Mouse (Mus musculus) intestine, embryonic 14.5 days (tissue): ENCODE data around the gene Ubr1. TPM values are rescaled to one million over a fixed set of nuclear protein-coding genes. Genes with fewer than 3 reads are reported as not detected.

Experiments used
- ATAC-seq: fragments of 200-750 bp; cut with Nextera tagmentation; replicated peaks from 2 replicates; pipeline ENCODE4 v1.8.0; 2017; ENCODE audit warnings: low read depth, moderate number of reproducible peaks, moderate TSS enrichment, moderate library complexity; ENCODE audit not compliant: low FRiP score, low TSS enrichment
- DNase-seq: peaks from one replicate; pipeline ENCODE4 v3.0.0-alpha.2; 2018; ENCODE audit warnings: low spot score
- H3K27ac ChIP-seq: fragments of 300-500 bp; sonication (generic); 2 replicates; pipeline ENCODE4 v1.5.1; 2014; ENCODE audit warnings: low read depth, mild to moderate bottlenecking, control low read depth
- H3K27me3 ChIP-seq: fragments of 300-500 bp; sonication (generic); replicated peaks from 2 replicates; pipeline ENCODE4 v1.6.1; 2014; ENCODE audit warnings: low read length, control low read depth; ENCODE audit not compliant: control insufficient read depth, insufficient read depth
- H3K36me3 ChIP-seq: fragments of 300-500 bp; sonication (generic); 2 replicates; pipeline ENCODE4 v1.6.1; 2014; ENCODE audit warnings: low read length, control low read depth; ENCODE audit not compliant: control insufficient read depth, insufficient read depth
- H3K4me1 ChIP-seq: fragments of 300-500 bp; sonication (generic); replicated peaks from 2 replicates; pipeline ENCODE4 v1.6.1; 2014; ENCODE audit warnings: low read length, control low read depth, mixed read lengths; ENCODE audit not compliant: control insufficient read depth, insufficient read depth
- H3K4me2 ChIP-seq: fragments of 300-500 bp; sonication (generic); 2 replicates; pipeline ENCODE4 v1.6.1; 2014; ENCODE audit warnings: low read length
- H3K4me3 ChIP-seq: fragments of 300-500 bp; sonication (generic); 2 replicates; pipeline ENCODE4 v1.5.1; 2014; ENCODE audit warnings: low read depth, low read length, control low read depth, mixed read lengths
- H3K9ac ChIP-seq: fragments of 300-500 bp; sonication (generic); 2 replicates; pipeline ENCODE4 v1.6.1; 2014; ENCODE audit warnings: mild to moderate bottlenecking, low read length
- H3K9me3 ChIP-seq: fragments of 300-500 bp; sonication (generic); 2 replicates; pipeline ENCODE4 v1.6.1; 2016; ENCODE audit warnings: low read length, control low read depth; ENCODE audit not compliant: control insufficient read depth
- WGBS: fragments of 180-500 bp; shearing (Covaris S2); extraction: QIAGEN DNeasy Blood & Tissue Kit; methylation state at CpG from one replicate; pipeline ENCODE4 v1.1.7; 2014; 5-methylcytosine and 5-hydroxymethylcytosine counted together
- polyA plus RNA-seq: library from polyadenylated mRNA; unstranded; fragments of >200 nt; fragmentation: Nextera tagmentation; extraction: Ambion mirVana; gene quantifications from 2 replicates; pipeline ENCODE4 v1.2.1, GENCODE M21; 2014

The Ubr1 gene
- polyA plus RNA-seq, 1 experiment from 2014 or later = 22.3 TPM

DNA sequence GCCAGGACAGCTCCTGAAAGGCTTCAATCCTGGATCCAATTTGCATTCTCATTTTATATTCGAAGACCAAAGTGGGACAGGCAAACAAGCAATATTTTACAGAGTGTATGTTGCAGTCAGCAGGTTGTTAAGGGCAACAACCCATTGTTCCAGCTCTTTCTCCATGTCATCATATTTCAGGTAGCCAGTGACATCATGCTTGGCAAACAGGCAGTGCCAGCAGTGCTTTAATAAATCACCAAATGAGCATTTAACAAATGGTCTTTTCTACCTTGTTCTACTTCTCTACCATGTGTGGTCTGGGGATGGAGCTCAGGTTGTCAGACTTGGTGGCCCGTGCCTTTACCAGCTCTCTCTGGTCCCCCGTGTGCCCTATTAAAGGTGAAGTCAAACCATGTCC lies 112.4 kb downstream of the Ubr1 start:
- no peak overlapping the region for H3K27ac ChIP-seq
- WGBS = 89% methylated on average over 3 of the region's 3 CpGs
- H3K4me2 ChIP-seq = no peak overlapping the region
- H3K4me3 ChIP-seq = no peak overlapping the region
- H3K9me3 ChIP-seq = no peaks in the 10 kb centered on the region
- no peak for DNase-seq
- H3K9ac ChIP-seq = no peak overlapping the region
- peaks cover 28% of the 10 kb centered on the region for H3K36me3 ChIP-seq
- ATAC-seq = no peak
- no peaks in the 10 kb centered on the region for H3K27me3 ChIP-seq
- H3K4me1 ChIP-seq = no peaks in the 10 kb centered on the region

GRCm38 (mm10) chr2:120853151-120853550 lies 117.4 kb downstream of the Ubr1 start:
- H3K9me3 ChIP-seq = no peaks in the 10 kb centered on the region
- no peak for ATAC-seq
- no peak overlapping the region for H3K4me3 ChIP-seq
- 79% methylated on average over 3 of the region's 3 CpGs for WGBS
- DNase-seq = no peak
- no peak overlapping the region for H3K27ac ChIP-seq
- no peak overlapping the region for H3K9ac ChIP-seq
- H3K4me1 ChIP-seq = peaks cover 7% of the 10 kb centered on the region; the same call in 1 of the 2 replicates
- no peaks in the 10 kb centered on the region for H3K36me3 ChIP-seq
- H3K4me2 ChIP-seq = no peak overlapping the region
- no peaks in the 10 kb centered on the region for H3K27me3 ChIP-seq

DNA sequence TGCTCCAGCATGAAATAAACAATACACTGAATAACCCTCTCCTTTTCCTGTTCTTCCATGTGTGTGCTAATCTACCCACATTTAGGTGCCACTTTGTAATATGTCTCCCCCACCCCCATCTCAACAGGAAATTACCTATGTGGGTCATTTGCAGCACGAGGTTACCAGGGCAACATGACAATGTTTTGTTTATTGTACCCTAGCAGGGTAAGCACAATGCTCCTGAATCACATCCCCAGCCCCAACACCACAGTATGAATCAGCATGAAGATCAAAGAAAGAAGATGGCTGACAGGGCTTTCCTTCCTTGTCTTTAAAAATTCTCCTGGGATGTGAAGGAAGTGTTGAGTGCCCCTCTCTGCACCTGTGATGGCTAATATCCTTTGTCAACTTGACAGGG lies 117.9 kb downstream of the Ubr1 start:
- H3K9me3 ChIP-seq = no peaks in the 10 kb centered on the region
- DNase-seq = no peak
- H3K36me3 ChIP-seq = no peaks in the 10 kb centered on the region
- 16% methylated on average over 1 of the region's 1 CpGs for WGBS
- no peaks in the 10 kb centered on the region for H3K27me3 ChIP-seq
- H3K4me3 ChIP-seq = no peak overlapping the region
- H3K4me1 ChIP-seq = peaks cover 7% of the 10 kb centered on the region; the same call in 1 of the 2 replicates
- no peak overlapping the region for H3K4me2 ChIP-seq
- H3K9ac ChIP-seq = no peak overlapping the region
- H3K27ac ChIP-seq = no peak overlapping the region
- no peak for ATAC-seq

DNA sequence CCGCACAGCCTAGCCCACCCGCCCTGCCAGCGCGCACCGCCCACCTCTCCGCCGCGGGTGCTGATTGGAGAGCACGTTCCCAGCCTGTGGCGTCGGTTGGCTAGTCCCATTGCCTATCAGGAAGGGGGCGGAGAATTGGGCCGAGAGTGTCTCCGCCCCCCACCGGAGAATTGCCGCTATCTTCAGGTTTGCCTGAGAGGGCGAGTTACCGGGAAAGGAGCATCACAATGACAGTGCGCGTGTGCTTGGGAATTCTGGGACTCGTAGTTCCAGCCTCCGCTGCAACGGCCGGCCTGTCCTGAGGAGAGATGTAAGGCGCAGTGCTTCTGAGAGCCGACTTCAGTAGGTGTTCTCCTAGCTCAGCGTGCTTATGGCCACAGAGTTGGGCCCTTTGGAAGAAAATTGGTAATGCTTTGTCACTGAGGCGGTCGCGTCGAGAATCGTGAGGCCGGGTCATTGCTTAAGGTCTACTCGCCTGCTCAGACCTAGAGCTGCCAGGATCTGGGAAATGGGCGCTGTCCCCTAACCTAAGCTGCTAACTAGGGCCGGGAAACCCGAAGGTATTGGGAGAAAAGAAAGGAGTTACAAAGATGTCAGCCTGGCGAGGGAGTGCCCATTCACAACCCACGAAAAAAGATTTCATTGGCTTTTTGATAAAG lies 120.0 kb downstream of the Ubr1 start, which contains the start of gene Ttbk2:
TSS of gene Ttbk2 (minus strand) at position 181 of the 659 bp plus-strand sequence.
- Histone ChIP-seq H3K9ac (peak within 1 kb of the TSS; percentile 71), H3K36me3 (no peaks in the 10 kb centered on the region), H3K4me1 (peaks cover 7% of the 10 kb centered on the region; the same call in 1 of the 2 replicates), H3K4me2 (peak within 1 kb of the TSS; percentile 88), H3K4me3 (peak within 1 kb of the TSS; percentile 88), H3K27ac (no peak within 1 kb of the TSS), H3K9me3 (no peaks in the 10 kb centered on the region), H3K27me3 (no peaks in the 10 kb centered on the region)
- 1% methylated on average over 39 of the region's 39 CpGs for WGBS
- ATAC-seq (peak; percentile 100), DNase-seq (peak; percentile 99)

DNA sequence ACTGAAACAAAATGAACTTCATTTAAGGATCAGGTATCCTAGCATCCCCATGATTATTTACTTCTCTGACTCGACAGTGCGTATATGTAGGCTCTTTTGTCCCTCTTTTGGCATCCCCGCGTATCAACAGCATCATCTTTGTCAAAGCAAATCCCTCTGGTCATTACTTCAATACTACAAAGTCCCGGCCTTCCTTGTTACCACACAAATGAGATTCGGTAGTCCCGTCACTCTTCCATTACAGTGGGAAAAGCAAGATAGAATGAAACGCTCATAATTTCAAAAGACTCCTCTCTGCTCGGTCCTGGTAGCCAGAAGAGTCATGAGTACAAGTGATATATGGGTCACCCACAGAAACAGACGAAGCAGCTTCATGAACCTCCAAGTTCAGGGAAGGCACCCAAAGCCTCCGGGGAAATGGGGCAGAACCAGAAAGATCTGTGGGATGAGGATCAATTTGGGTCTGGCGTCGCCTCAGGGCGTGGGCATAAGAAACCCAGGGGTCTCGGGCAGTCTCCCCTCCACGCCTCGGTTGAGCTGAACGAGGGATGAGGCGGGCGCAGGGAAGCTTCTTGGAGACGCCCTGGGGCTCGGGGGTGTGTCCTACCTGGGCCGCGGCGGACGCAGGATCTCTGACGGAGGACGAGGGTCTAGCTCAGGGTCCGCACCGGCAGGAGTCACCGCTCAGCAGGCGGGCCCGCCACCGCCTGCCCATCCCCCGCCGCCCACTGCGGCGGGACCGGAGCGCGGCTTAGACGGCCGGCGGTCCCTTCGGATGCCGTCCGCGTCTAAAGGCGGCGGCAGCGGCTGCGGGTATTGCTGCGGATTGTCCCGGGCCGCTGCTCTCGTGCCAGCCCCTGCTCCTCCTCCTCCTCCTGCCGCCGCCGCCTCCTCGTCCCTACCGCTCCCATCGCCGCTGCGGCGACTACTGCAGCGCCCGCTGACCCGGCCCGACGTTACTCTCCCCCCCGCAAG lies 120.8 kb downstream of the Ubr1 start, which contains the start of gene Cdan1:
TSS of gene Cdan1 (minus strand) at position 680 of the 975 bp plus-strand sequence.
- 1% methylated on average over 44 of the region's 71 CpGs for WGBS
- Histone ChIP-seq H3K9me3 (no peaks in the 10 kb centered on the region), H3K4me3 (peak within 1 kb of the TSS; percentile 88), H3K9ac (peak within 1 kb of the TSS; percentile 71), H3K27me3 (no peaks in the 10 kb centered on the region), H3K4me2 (peak within 1 kb of the TSS; percentile 88), H3K27ac (no peak within 1 kb of the TSS), H3K36me3 (no peaks in the 10 kb centered on the region), H3K4me1 (peaks cover 7% of the 10 kb centered on the region; the same call in 1 of the 2 replicates)
- DNase-seq = peak; percentile 83
- ATAC-seq = peak; percentile 75

GRCm38 (mm10) chr2:120845280-120845679 lies 125.2 kb downstream of the Ubr1 start:
- H3K4me2 ChIP-seq = no peak overlapping the region
- no peaks in the 10 kb centered on the region for H3K36me3 ChIP-seq
- WGBS = 94% methylated on average over 1 of the region's 1 CpGs
- no peak overlapping the region for H3K4me3 ChIP-seq
- H3K4me1 ChIP-seq = peaks cover 5% of the 10 kb centered on the region; the same call in 1 of the 2 replicates
- no peaks in the 10 kb centered on the region for H3K9me3 ChIP-seq
- H3K27ac ChIP-seq = no peak overlapping the region
- no peak for DNase-seq
- no peak for ATAC-seq
- H3K27me3 ChIP-seq = no peaks in the 10 kb centered on the region
- H3K9ac ChIP-seq = no peak overlapping the region

DNA sequence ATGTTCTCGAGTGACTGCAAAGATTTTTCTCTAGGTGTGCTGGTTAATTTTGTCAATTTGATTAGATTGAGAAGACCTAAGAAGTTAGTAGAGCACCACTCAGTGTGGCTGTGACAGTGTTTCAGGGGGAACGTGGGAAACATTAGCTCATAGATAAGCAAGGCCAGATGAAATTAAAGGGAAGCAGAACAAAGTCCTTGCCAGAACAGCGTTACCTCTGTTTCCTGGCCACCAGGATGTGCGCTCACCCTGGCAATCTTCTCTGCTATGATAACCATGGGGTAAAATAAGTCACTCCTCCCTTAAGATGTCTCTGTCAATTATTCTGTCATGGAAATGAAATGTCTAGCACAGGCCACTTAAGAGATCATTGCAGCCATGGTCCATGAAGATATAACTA lies 126.5 kb downstream of the Ubr1 start:
- Histone ChIP-seq H3K4me2 (no peak overlapping the region), H3K9ac (no peak overlapping the region), H3K4me3 (no peak overlapping the region), H3K9me3 (no peaks in the 10 kb centered on the region), H3K36me3 (no peaks in the 10 kb centered on the region), H3K4me1 (peaks cover under 1% of the 10 kb centered on the region; the same call in 1 of the 2 replicates), H3K27ac (no peak overlapping the region), H3K27me3 (no peaks in the 10 kb centered on the region)
- ATAC-seq (no peak), DNase-seq (no peak)
- WGBS = 81% methylated on average over 4 of the region's 4 CpGs

DNA sequence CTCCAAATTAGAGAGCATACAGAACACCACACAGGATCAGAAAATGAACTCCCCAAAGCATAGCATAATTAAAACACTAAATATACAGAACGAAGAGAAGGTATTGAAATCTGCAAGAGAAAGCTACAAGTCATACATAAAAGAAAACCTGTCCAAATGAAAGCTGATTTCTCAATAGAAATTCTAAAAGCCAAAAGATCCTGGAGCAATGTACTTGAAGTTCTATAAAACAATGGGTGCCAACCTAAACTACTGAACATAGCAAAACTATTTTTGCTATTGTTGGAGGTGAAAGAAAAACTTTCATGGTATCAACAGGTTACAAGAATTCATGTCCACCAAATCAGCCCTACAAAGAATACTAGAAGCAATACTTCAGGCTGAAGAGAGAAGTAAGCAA lies 129.3 kb downstream of the Ubr1 start:
- H3K4me2 ChIP-seq = no peak overlapping the region
- DNase-seq (no peak), ATAC-seq (no peak)
- H3K4me3 ChIP-seq = no peak overlapping the region
- no peak overlapping the region for H3K9ac ChIP-seq
- WGBS = 85% methylated on average over 1 of the region's 1 CpGs
- H3K4me1 ChIP-seq = no peaks in the 10 kb centered on the region
- no peak overlapping the region for H3K27ac ChIP-seq
- no peaks in the 10 kb centered on the region for H3K9me3 ChIP-seq
- no peaks in the 10 kb centered on the region for H3K36me3 ChIP-seq
- H3K27me3 ChIP-seq = no peaks in the 10 kb centered on the region
